Mouse (Mus musculus): ENCODE measurements around the gene Ckap2l. TPM values are rescaled to one million over a fixed set of nuclear protein-coding genes. Genes with fewer than 3 reads are reported as not detected.

Gene Ckap2l
- polyA plus RNA-seq, 1 experiment, result 47.7 TPM

DNA sequence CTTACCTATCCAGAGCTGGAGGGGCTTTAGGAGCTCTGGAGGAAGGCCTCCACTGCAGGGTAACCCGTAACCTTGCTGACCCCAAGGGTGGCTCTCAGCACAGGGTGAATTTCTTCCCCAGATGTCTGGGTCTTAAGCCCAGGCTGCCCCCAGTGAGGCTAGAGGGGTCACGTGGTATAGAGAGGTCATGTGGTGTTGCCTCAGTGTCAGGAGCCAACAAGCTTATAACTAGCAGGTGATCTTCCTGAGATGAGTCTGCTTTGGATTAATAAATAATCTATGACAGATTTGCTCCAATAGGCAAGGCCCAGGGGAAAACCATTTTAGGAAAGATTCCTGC is 43.4 kb downstream of the Ckap2l start:
- Histone ChIP-seq H3K27me3 (replicated peaks) (peaks cover 4% of the 10 kb centered on the region), H3K4me1 (peaks cover 46% of the 10 kb centered on the region), H3K36me3 (replicated peaks; ENCODE audit: low read length) (no peaks in the 10 kb centered on the region), H3K4me3 (replicated peaks) (no peak overlapping the region), H3K9me3 (no peaks in the 10 kb centered on the region; the same call in 1 of the 2 replicates)
- TF ChIP-seq GATA1 (IDR thresholded peaks at IDR 0.05; ENCODE audit: borderline replicate concordance, low read length) (no peak), FLI1 (IDR thresholded peaks at IDR 0.05; ENCODE audit: low read length) (no peak)

GRCm38 (mm10) chr2:129252836-129253630 is 44.0 kb downstream of the Ckap2l start:
- Histone ChIP-seq H3K36me3 (replicated peaks; ENCODE audit: low read length) (no peaks in the 10 kb centered on the region), H3K4me1 (peaks cover 40% of the 10 kb centered on the region), H3K9me3 (no peaks in the 10 kb centered on the region; the same call in 1 of the 2 replicates), H3K4me3 (replicated peaks) (no peak overlapping the region), H3K27me3 (replicated peaks) (peaks cover 4% of the 10 kb centered on the region)
- TF ChIP-seq GATA1 (IDR thresholded peaks at IDR 0.05; ENCODE audit: borderline replicate concordance, low read length), result no peak
- TF ChIP-seq FLI1 (IDR thresholded peaks at IDR 0.05; ENCODE audit: low read length), result no peak

DNA sequence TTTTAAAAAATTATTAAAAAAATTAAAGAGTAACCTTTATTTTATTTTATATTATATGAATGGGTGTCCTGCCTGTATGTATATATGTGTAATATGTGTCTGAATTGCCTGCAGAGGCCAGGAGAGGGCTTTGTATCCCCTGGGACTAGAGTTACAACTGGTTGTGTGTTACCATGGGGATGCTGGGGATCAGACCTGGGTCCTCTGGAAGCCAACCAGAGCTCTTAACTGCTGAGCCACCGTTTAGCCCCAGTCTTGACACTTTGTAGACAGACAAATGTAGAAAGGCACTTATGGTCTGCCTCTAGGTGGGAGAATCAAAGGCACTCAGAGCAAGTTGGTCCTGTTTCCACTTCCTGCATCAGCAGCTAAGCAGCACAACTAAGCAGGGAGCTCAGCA is 47.7 kb downstream of the Ckap2l start:
- H3K4me1 ChIP-seq, result peaks cover 18% of the 10 kb centered on the region
- no peak overlapping the region for H3K4me3 ChIP-seq (replicated peaks)
- peaks cover 9% of the 10 kb centered on the region for H3K27me3 ChIP-seq (replicated peaks)
- H3K36me3 ChIP-seq (replicated peaks; ENCODE audit: low read length), result no peaks in the 10 kb centered on the region
- TF ChIP-seq GATA1 (IDR thresholded peaks at IDR 0.05; ENCODE audit: borderline replicate concordance, low read length), result no peak
- no peak for TF ChIP-seq FLI1 (IDR thresholded peaks at IDR 0.05; ENCODE audit: low read length)
- no peaks in the 10 kb centered on the region; the same call in 1 of the 2 replicates for H3K9me3 ChIP-seq

- Histone ChIP-seq H3K4me1 (peaks cover 22% of the 10 kb centered on the region), H3K36me3 (replicated peaks; ENCODE audit: low read length) (no peaks in the 10 kb centered on the region), H3K4me3 (replicated peaks) (no peak overlapping the region), H3K27me3 (replicated peaks) (peaks cover 9% of the 10 kb centered on the region), H3K9me3 (no peaks in the 10 kb centered on the region; the same call in 1 of the 2 replicates)
- TF ChIP-seq FLI1 (IDR thresholded peaks at IDR 0.05; ENCODE audit: low read length), result no peak
These were observed 49.3 kb downstream of the Ckap2l start for GRCm38 (mm10) chr2:129247707-129248121.

GRCm38 (mm10) chr2:129246924-129247323 is 50.1 kb downstream of the Ckap2l start:
- H3K36me3 ChIP-seq (replicated peaks; ENCODE audit: low read length), result no peaks in the 10 kb centered on the region
- TF ChIP-seq FLI1 (IDR thresholded peaks at IDR 0.05; ENCODE audit: low read length), result no peak
- TF ChIP-seq GATA1 (IDR thresholded peaks at IDR 0.05; ENCODE audit: borderline replicate concordance, low read length), result no peak
- peaks cover 9% of the 10 kb centered on the region for H3K27me3 ChIP-seq (replicated peaks)
- H3K4me3 ChIP-seq (replicated peaks), result no peak overlapping the region
- H3K9me3 ChIP-seq, result no peaks in the 10 kb centered on the region; the same call in 1 of the 2 replicates
- H3K4me1 ChIP-seq, result peaks cover 24% of the 10 kb centered on the region

- Histone ChIP-seq H3K27me3 (replicated peaks) (peaks cover 6% of the 10 kb centered on the region), H3K4me3 (replicated peaks) (no peak overlapping the region), H3K9me3 (no peaks in the 10 kb centered on the region; the same call in 1 of the 2 replicates), H3K36me3 (replicated peaks; ENCODE audit: low read length) (no peaks in the 10 kb centered on the region), H3K4me1 (peaks cover 21% of the 10 kb centered on the region)
- TF ChIP-seq GATA1 (IDR thresholded peaks at IDR 0.05; ENCODE audit: borderline replicate concordance, low read length), result no peak
- TF ChIP-seq FLI1 (IDR thresholded peaks at IDR 0.05; ENCODE audit: low read length), result no peak
These were observed 50.6 kb downstream of the Ckap2l start for GRCm38 (mm10) chr2:129246436-129246835.

GRCm38 (mm10) chr2:129245618-129246017 is 51.4 kb downstream of the Ckap2l start:
- Histone ChIP-seq H3K4me3 (replicated peaks) (no peak overlapping the region), H3K36me3 (replicated peaks; ENCODE audit: low read length) (no peaks in the 10 kb centered on the region), H3K27me3 (replicated peaks) (peaks cover 4% of the 10 kb centered on the region), H3K4me1 (peaks cover 23% of the 10 kb centered on the region), H3K9me3 (no peaks in the 10 kb centered on the region; the same call in 1 of the 2 replicates)
- no peak for TF ChIP-seq FLI1 (IDR thresholded peaks at IDR 0.05; ENCODE audit: low read length)
- no peak for TF ChIP-seq GATA1 (IDR thresholded peaks at IDR 0.05; ENCODE audit: borderline replicate concordance, low read length)

- peaks cover 4% of the 10 kb centered on the region for H3K27me3 ChIP-seq (replicated peaks)
- peaks cover 5% of the 10 kb centered on the region for H3K9me3 ChIP-seq
- no peaks in the 10 kb centered on the region for H3K36me3 ChIP-seq (replicated peaks; ENCODE audit: low read length)
- TF ChIP-seq FLI1 (IDR thresholded peaks at IDR 0.05; ENCODE audit: low read length), result no peak
- no peak overlapping the region for H3K4me3 ChIP-seq (replicated peaks)
- H3K4me1 ChIP-seq, result peaks cover 23% of the 10 kb centered on the region
These were observed 52.4 kb downstream of the Ckap2l start for GRCm38 (mm10) chr2:129244446-129245120.

DNA sequence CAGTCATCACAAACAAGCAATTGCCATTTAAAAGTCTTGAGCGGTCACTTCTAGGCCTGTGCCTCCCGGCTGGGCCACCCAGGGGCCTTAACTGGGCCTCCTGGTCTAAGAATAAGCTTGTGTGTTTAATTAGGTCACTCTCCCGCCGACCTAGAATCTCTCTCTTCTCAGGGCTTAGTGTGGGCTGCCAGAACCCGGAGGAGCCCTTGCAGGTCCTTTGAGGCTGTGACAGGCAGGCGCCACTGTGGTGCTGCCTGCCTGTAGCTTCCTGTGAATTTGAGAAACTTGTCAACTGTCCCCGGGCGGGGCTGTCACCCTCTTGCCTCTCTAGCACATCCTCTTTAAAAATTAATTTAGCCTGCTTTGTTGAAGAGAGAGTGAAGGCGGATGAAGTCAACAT is 53.2 kb downstream of the Ckap2l start:
- TF ChIP-seq FLI1 (IDR thresholded peaks at IDR 0.05; ENCODE audit: low read length) (no peak), GATA1 (IDR thresholded peaks at IDR 0.05; ENCODE audit: borderline replicate concordance, low read length) (no peak)
- H3K4me1 ChIP-seq, result peaks cover 20% of the 10 kb centered on the region
- H3K9me3 ChIP-seq, result peaks cover 5% of the 10 kb centered on the region
- H3K27me3 ChIP-seq (replicated peaks), result peaks cover 4% of the 10 kb centered on the region
- H3K36me3 ChIP-seq (replicated peaks; ENCODE audit: low read length), result no peaks in the 10 kb centered on the region
- no peak overlapping the region for H3K4me3 ChIP-seq (replicated peaks)

- H3K9me3 ChIP-seq, result peaks cover 5% of the 10 kb centered on the region
- TF ChIP-seq FLI1 (IDR thresholded peaks at IDR 0.05; ENCODE audit: low read length) (no peak), GATA1 (IDR thresholded peaks at IDR 0.05; ENCODE audit: borderline replicate concordance, low read length) (no peak)
- peaks cover 20% of the 10 kb centered on the region for H3K4me1 ChIP-seq
- H3K27me3 ChIP-seq (replicated peaks), result peaks cover 4% of the 10 kb centered on the region
- no peaks in the 10 kb centered on the region for H3K36me3 ChIP-seq (replicated peaks; ENCODE audit: low read length)
- H3K4me3 ChIP-seq (replicated peaks), result no peak overlapping the region
These were observed 54.0 kb downstream of the Ckap2l start for GRCm38 (mm10) chr2:129243005-129243404.
